16 mouse cellular contexts compared by ENCODE assay signal in genomic region chr13:116949056-116949455, GRCm38 (mm10).
"Had no signal": no experiment of that assay in that cellular context is flagged by ENCODE, and none has a peak within 500 bp of the region (broad histone marks: within the 10 kb centered on the region; RNA-seq: fewer than 3 reads in every experiment).

No protein-coding gene starts in this region.

- H3K27me3 ChIP-seq: liver, embryonic 13.5 days; midbrain, embryonic 13.5 days; neural tube, embryonic 13.5 days; stomach, embryonic 15.5 days had no signal

- H3K4me2 ChIP-seq: liver, embryonic 13.5 days; midbrain, embryonic 13.5 days; neural tube, embryonic 13.5 days; stomach, embryonic 15.5 days had no signal

- DNase-seq: layer of hippocampus, postnatal 36 days; liver, embryonic 13.5 days; lung, adult 2 months; lung, postnatal 14 days; lung, postnatal 4 days; retina, postnatal 1 day; right cerebral cortex, postnatal 25 days; spleen, adult 18-20 months; thymus, postnatal 4 days had no signal

- H3K36me3 ChIP-seq: liver, embryonic 13.5 days; midbrain, embryonic 13.5 days; neural tube, embryonic 13.5 days; stomach, embryonic 15.5 days had no signal

- ATAC-seq: intestine, postnatal 0 days; midbrain, embryonic 13.5 days; midbrain, embryonic 16.5 days had no signal

- H3K4me1 ChIP-seq: liver, embryonic 13.5 days had no signal

- H3K4me3 ChIP-seq: left cerebral cortex, adult 2 months; liver, embryonic 13.5 days; midbrain, embryonic 13.5 days; myocyte; neural tube, embryonic 13.5 days; stomach, embryonic 15.5 days had no signal

- H3K9me3 ChIP-seq: liver, embryonic 13.5 days; midbrain, embryonic 13.5 days; neural tube, embryonic 13.5 days; stomach, embryonic 15.5 days had no signal

- H3K27ac ChIP-seq: left cerebral cortex, adult 2 months; liver, embryonic 13.5 days; midbrain, embryonic 13.5 days; neural tube, embryonic 13.5 days; stomach, embryonic 15.5 days had no signal

- H3K9ac ChIP-seq: liver, embryonic 13.5 days; midbrain, embryonic 13.5 days; neural tube, embryonic 13.5 days; stomach, embryonic 15.5 days had no signal
